Mouse (Mus musculus): ENCODE results near the gene Selenoo.

Gene Selenoo

DNA sequence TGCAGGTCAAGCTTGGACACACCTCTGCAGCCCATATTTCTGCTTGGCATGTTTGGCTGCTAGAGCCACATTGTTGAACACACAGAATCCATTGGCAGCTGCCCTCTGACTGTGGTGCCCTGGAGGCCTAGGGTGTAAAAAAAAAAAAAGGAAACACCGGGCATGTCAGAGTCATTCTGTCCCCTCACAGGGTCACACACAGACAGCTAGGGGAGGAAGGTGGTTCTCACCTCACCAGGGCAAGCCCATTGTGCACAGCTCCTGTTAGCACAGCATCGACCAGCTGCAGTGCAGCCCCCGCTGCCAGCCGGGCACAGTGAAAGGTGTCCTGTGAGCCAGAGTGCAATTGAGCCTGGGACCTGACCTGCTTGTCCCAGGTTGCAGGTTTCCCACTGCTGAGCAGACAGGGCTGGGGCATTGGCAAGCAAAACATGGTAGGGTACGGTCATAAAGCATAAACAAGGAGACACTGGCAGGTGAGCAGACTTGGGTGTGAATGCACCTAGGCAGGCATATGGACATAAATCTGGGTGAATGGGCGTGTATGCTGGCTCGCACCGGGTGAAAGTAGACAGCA, 38.6 kb downstream of the Selenoo start:
- no peak for DNase-seq (ENCODE audit: low read depth)

DNA sequence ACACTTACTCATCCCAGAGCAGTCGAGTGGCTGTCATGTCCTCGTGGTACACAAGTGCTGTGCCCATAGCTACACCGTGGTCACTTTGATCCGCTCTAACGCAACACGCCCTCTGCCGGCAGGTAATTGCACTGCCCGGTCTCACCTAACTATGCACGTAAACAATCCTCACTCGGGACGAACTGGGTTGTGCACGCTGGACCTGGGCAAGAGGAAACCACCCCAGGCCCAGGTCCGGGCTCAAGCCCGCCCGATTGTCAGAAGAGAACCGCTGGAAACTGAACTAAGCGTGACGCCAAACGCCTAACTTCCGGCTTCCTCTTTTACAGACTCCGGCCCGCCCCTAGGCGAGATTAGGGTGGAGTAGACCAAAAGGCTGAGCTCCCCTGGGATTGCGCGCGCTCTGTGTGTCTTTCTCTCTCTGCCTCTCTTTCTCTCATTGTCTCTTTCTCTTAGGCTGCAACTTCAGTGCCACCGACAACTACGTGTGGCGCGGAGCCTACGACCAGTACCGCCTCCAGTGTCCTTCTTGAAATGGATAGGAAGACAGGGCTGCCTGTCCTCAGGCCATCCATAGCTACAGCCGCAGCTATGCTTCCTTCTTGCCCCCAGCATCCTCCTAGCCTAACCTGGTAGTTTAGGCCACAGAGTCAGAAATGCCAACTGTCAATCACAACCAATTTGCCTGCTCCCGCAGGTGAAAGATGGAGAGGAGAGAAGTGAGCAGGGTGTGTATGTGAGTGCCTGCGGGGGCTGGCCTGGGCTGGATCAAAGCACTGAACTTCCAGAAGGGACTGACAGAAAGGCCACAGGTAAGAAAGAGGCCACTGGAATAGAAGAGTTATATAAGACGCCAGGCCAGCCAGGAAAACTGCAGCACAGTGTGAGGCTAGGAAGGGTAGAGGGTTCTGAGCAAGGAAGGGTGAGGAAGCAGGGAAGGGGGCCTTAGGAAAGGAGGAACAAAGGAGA, 39.8 kb downstream of the Selenoo start, which contains the start of gene Hdac10:
Hdac10 (minus strand) TSS at position 319 of the 969 bp plus-strand sequence.
- peak; percentile 92 for DNase-seq (ENCODE audit: low read depth)

DNA sequence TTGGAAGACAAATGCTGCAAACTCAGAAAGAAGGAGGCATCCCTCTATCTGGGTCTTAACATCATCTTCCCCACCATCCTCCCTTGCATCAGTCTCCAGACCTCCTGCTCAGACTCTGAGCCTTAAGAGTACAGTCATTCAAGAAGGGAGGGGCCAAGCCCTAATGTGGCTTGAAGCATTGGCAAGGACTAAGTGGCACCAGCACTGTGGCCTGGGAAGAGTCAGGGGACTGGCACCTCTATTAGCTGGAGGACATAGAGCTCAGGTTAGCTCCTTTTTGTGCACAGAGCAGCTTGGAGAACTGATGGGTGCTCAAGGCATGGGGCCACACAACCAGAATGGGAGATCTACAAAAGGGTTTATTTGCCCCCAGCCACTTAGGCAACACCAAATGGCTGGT, 41.4 kb downstream of the Selenoo start:
- DNase-seq (ENCODE audit: low read depth): no peak

DNA sequence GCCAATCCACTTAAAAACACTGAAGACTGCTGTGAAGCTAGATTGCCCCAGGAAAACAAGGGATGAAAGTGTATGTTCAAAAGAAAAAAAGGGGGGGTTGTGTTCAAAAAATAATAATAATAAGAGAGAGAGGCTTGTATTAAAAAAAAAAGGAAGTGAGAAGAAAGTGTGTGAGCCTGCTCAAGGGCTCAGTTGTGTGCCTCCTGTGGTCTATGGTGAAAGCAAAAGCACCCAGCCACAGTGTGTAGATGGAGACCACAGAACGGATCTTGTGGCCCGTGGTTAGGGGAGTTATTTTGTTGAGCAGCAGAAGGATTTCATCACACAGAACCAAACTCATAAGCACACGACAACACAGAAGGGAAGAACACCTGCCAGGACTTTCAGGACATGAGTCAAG, 42.4 kb downstream of the Selenoo start:
- DNase-seq (ENCODE audit: low read depth): peak; percentile 90

DNA sequence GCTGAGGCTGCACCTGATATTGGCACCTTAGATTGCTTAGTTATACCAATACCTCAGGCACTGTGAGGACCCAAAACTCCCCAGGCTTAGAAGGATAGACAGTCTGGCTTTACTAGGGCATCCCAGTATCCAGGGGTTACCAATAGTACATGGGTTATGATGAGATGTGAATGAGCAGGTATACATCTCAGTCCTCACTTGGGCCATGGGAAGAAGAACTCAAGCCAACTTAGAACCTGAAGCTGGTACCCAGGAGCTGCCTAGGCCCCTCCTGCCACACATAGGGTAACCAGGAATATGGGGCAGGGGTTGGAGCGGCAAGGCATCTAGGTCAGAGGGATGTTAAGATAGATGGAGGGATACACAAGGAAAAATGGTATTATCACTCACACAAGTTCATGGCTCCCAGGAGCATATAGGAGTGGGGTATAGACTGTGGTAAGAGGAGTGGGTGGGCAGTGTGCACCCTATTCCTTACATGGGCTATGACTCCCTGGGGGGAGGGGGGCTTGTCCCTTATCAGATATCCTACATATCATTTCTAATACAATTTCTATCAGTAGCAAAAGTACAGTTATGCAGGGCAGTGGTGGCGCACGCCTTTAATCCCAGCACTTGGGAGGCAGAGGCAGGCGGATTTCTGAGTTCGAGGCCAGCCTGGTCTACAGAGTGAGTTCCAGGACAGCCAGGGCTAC, 47.7 kb downstream of the Selenoo start:
- DNase-seq (ENCODE audit: low read depth): no peak

DNA sequence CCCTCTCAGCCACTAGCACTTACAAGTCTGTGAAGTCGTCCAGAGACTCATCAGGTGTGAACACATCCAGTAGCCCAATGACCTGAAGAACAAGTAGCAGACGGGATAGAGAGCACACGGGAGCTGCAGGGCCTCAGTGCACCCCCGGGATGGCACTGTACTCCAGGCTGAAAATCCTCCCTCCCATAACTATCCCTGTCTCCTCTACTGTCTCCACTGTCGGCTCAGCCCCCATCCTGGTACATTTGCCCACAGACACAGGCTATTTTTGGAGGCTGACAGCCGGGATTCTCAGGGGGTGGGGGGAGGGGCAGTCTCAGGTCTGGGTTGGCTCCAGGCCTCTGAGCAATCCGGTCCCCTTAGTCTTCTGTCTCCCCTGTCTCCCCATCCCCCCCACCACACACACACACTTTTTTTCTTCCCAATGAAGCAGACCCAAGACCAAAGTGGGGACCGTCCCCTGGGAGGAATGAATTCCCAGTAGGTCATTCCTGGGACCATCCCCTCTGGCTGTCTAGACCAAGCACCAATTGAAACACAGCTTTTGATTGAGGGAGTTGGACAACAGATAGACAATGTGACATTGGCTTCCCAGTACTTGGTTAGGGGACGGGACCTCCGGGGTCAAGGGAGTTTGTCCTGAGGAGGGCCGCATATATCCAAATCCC, 48.6 kb downstream of the Selenoo start:
- DNase-seq (ENCODE audit: low read depth): no peak

DNA sequence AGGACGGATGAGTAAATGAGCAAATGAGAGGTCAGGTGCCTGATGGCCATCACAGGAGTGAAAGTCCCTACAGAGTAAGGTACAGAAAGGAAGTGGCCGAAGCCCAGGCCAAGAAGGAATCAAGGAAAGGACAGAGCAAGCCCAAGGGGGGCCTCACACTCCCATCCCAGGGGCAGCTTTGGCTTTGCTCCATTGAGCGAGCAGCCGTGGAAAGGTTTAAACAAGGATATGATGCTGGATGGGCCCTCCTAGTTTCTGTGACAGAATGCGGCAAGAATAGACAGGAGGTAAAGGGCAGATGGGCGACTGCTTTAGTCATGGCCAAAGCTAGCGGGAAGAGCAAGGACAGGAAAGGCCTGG, 49.1 kb downstream of the Selenoo start:
- DNase-seq (ENCODE audit: low read depth): no peak

DNA sequence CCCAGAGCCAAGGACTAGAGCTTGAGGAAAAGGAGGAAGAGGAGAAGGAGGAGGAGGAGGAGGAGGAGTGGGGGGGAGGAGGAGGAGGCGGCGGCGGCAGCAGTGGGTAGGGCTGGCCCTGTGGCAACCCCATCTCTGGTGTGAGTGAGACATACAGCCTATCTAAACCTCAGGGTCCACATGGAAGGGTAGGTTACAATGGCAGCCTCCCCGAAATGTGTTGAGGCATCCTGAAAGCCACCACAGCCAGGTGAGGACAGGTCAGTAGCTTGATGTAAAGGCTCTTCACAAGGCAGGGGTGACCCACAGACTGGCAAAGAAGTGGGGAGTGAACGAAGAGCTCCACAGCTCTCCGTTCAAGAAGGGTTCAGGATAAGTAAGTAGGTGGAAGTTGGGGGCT, 49.6 kb downstream of the Selenoo start:
- DNase-seq (ENCODE audit: low read depth): no peak

DNA sequence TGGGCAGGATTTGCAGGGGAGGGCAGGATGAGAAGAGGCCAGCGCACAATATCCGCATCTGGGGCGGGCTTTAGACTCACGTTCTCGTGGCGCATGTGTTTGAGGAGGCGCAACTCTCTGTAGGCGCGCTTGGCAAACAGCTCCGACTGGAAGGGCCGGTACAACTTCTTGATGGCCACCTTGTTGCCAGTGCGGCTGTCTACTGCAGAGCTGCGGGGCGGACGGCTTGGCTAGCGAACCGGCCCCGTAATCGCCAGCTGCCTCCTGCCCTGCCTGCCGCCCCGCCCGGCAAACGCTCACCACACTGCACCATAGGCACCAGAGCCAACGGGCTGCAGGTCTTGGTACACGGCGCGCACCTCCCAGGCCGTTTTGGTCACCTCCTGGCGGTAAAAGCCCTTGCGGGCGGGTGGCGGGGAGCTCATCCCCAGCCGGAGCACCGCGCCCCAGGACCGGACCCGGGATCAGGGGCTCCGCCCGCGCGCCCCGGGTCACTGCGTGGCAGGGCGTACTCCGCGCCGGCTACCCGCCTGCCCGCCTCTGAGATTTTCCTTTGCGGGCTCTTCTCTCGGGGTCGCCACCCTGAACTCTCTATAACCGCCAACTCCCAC, 51.3 kb downstream of the Selenoo start:
- DNase-seq (ENCODE audit: low read depth): no peak

DNA sequence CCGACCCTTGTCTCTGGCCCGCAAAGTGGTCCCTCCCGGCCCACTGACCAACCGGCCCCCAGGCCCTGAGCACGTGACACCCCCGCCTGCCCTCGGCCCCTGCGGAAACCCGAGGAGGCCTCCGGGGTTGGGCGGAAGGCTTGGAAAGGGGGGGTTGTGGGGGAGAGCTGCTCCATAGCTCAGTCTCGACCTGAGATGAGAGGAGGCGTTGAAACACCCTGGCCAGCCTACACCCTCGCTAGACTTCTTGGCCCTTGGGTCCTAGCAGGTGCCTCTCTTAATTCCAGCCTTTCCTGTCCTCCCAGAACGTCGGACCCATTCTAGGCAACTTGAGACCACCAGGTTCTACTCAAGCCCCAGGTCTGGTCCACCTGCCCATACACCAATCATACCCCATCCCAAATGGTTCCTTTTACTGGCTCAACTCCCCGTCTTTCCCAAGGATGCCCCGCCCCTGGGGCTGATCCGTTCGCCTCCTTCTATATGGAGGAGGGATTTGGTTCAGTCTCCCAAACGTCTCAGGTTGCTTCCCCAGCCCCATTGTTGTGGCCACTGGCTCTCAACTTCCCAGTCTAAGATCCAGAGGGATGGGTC, 51.9 kb downstream of the Selenoo start, which contains the start of gene Mapk12:
Mapk12 (minus strand) TSS at position 45 of the 594 bp plus-strand sequence.
- DNase-seq (ENCODE audit: low read depth): no peak

DNA sequence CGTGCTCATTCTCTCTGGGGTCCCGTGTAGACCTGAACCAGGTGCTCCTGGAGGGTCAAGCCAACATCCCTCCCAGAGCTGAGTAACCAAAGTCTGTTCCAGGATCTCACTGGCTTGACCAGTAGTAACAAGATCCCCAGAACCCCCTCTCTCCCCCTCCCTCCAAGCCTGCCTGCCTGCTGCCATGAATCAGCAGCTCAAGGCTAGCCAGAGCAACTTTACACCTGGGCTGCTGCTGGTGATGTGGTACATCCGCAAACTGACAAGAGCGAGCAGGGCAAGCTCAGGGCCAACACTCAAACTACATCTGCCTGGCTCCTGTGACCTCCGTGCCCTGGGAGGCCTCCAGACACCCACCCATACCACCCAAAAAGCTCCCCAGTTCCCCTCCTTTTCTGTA, 52.6 kb downstream of the Selenoo start:
- DNase-seq (ENCODE audit: low read depth): no peak

DNA sequence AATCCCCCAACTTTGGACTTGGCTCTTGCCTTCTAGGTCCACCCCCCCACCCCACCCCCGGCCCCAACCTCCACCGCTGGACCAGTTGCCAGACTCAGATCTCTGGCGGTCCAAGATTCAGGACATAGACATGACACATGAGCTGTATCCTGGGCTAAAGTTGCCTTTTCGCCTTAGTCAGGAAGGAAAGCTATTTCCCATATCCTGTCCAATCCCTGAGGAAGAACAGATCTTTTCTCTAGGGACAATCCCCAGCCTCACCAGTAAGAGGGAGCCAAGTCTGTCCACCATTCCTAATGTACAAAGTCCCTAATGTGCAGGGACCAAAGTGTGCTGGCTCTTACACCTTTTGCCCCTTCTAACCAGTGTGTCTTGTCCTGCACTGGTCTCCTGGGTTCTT, 53.0 kb downstream of the Selenoo start:
- DNase-seq (ENCODE audit: low read depth): no peak

DNA sequence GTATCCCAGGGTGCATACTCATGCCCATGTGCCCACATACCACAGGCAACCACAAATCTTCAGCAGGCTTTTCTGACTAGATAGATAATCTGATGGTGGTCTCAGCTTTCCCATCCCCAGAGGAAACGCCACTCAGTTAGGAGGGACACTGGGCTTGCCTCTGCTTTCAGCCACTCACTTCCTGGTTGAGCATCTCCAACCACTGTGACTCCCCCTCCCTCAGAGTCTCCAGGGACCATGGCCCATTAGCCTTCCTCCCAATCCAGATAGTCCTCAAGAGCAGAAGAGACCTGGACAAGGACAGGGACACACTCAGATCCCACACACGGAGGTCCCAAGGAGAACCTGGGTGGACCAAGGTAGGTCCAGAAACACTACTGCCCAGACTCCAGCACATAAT, 54.2 kb downstream of the Selenoo start:
- DNase-seq (ENCODE audit: low read depth): no peak

DNA sequence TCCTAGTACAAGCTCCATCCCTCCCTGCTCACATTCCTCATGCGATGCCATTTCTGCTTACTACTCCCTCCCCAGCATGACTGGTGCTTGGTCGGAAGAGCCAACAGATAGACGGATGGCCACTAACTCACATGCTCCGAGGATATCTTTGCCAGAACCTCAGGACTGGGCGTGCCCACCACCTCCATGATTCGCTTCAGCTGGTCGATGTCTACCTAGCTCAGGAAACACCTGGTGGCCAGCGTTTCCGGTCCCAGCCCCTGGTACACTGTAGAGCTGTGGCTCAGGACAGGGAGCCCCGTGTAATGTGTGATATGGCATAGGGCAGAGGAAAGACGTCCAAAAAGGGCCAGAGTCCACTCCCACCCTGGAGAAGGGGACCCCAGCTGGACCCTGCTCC, 56.1 kb downstream of the Selenoo start:
- DNase-seq (ENCODE audit: low read depth): no peak

DNA sequence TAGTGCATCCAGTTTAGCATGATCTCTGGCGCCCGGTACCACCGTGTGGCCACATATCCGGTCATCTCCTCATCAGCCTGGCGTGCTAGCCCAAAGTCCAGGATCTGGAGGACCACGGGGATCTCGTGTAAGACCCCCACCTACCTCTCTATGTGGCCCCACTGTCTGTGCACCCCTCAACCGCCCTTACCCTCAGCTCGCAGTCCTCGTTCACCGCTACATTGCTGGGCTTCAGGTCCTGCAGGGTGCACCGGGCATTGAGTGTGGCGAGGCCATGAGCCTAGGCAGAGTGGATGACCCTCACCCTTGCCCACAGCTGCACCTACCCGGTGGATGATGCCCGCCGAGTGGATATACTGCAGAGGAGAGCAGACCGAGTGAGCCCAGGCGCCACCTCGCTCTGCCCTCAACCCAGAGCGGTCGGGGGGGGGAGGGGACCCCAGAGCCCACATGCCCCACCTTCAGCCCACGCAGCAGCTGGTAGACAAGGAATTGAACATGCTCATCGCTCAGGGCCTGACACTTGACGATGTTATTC, 57.0 kb downstream of the Selenoo start:
- DNase-seq (ENCODE audit: low read depth): no peak

DNA sequence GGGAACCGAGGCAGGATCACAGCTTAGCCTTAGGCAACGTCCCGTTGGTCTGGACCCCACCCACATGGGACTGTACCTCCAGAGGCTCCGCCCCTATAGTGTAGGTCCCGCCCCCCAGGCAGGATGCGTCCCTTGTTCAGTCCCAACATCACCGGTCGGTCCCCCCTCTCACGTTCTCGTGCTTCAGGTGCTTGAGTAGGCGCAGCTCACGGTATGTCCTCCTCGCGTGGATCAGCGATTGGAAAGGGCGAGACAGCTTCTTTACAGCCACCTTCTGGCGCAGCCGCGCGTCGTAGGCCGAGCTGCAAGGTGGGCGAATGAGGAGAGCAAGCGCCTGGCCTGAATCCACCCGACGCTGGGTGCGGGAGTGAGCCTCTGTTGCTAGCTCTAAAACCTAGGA, 57.7 kb downstream of the Selenoo start:
- peak; percentile 75 for DNase-seq (ENCODE audit: low read depth)

DNA sequence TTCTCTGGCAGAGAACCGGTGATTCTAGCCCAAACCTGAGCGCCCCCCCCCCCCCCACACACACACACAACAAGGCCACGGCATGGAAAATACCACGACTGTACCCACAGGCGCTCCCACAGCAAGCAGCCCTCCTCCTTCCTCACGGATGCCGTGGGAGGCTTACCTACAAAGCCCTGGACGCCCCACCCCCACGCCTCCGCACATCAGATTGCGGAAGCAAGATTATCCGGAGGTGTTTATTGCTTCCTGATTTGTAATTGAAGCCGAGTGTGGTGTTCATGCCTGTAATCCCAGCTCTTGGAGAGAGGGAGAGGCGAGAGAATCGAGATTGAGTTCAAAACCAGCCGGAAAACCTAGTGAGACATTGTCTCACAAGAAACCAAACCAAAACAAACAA, 58.1 kb downstream of the Selenoo start:
- peak; percentile 87 for DNase-seq (ENCODE audit: low read depth)

DNA sequence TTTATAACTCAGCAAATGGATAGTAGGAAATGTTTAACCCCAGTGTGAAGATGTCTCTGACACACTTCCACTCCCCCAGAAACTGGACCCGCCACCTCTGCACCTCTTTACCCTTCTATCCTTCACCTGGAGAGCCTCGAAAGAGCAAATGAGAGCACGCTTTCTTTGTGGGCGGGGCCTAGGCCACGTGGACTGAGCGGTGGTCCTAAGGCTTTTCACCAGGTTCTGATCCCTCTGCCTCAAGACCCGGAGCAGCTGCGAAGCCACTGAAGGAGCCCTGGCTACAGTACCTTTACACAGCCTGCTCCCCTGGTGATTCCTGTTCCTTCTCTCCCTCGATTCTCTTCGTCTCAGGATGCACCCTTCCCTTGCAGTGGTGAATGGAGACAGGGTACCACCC, 58.6 kb downstream of the Selenoo start:
- no peak for DNase-seq (ENCODE audit: low read depth)

DNA sequence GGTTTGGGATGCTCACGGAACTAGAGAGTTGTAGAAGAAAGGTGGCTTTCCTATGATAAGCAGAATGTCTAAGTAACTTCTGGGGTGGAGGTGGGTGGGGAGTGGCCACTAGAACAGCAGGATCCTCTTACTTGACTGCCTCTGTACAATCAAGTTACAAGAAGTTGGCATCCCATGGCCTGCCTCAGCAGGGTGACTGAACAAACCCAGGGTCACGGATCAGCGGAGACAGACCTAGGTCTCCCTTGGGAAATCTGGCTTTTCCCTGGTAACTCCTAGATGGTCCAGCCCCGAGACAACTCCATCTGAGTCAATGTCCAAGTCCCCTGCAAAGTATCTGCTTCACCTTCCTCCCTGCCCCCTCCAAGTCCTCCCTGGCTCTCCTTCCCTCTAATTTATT, 59.0 kb downstream of the Selenoo start:
- DNase-seq (ENCODE audit: low read depth): no peak

DNA sequence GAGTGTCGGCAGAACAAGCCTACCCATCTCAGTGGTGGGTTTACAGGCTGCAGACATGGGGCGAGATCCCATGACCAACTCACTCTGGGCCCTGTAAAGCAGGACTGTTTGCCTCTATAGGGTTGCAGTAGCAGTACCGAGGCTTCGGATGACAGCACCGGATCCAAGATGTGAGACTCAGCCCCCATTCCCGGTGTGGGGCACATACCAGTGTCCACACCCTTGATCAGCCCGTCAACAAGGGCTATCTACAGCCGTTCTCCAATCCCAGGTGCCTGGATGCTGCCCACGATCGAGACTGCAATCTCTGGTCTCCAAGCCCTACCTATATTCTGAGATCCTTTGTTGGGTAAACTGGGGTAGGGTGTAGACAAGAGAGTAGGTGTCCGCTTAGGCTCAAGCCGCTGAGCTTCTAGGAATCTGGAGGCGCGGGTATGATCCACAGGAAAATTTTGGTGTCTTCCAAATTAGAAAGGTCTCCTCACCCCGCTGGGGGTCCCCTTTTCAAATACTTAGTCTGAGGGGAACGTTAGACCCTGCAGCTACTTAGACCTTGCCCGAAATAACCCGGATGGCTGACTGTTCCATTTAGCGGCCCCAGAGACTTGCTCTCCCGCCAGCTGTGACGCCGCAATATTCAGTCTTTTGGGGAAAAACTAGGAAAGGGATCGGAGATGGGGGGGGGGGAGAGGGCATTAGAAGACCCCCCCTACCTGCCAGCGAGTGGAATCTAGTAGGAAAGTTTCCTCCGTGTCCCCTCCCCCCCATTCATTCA, 59.8 kb downstream of the Selenoo start:
- DNase-seq (ENCODE audit: low read depth): no peak
